23 mouse cellular contexts compared by ENCODE assay signal in the genomic region with DNA sequence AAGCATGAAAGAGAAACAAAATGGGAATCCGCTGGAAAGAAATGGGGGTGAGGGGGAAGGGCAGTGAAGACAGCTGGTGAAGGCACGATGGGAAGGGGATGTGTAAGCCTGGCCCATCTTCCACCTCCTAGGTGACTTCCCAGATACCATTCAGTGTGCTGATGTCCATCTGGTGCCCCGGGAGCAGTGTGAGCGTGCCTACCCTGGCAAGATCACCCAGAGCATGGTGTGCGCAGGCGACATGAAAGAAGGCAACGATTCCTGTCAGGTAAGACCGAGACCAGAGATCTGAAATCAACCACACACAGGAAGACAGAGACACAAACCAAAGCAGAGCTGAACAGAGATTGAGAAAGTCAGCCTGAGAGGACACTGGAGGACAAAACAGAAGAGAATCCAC. TPM values are rescaled to one million over a fixed set of nuclear protein-coding genes. Genes with fewer than 3 reads are reported as not detected.
"Had no signal": no experiment of that assay in that cellular context is flagged by ENCODE, and none has a peak within 500 bp of the region (broad histone marks: within the 10 kb centered on the region; RNA-seq: fewer than 3 reads in every experiment).

No protein-coding gene starts in this region.

- H3K4me3 ChIP-seq: neural tube, embryonic 13.5 days; neural tube, embryonic 15.5 days; stomach, embryonic 15.5 days had no signal

- H3K27me3 ChIP-seq: neural tube, embryonic 13.5 days; neural tube, embryonic 15.5 days; stomach, embryonic 15.5 days had no signal

- H3K9me3 ChIP-seq: neural tube, embryonic 13.5 days; neural tube, embryonic 15.5 days; stomach, embryonic 15.5 days had no signal

- H3K27ac ChIP-seq: neural tube, embryonic 13.5 days; neural tube, embryonic 15.5 days; stomach, embryonic 15.5 days; stomach, postnatal 0 days had no signal

- DNase-seq: retina, postnatal 1 day; right cerebral cortex, adult 18-20 months; right cerebral cortex, postnatal 14 days; right cerebral cortex, postnatal 25 days; right cerebral cortex, postnatal 4 days; spleen, adult 18-20 months; thymus, adult 18-20 months; thymus, adult 2 months; thymus, postnatal 14 days; thymus, postnatal 25 days; thymus, postnatal 36 days; thymus, postnatal 4 days had no signal

- H3K9ac ChIP-seq: neural tube, embryonic 13.5 days; neural tube, embryonic 15.5 days; stomach, embryonic 15.5 days had no signal

- H3K4me2 ChIP-seq: neural tube, embryonic 13.5 days; neural tube, embryonic 15.5 days; stomach, embryonic 15.5 days had no signal

- H3K4me1 ChIP-seq: neural tube, embryonic 13.5 days; neural tube, embryonic 15.5 days; stomach, embryonic 15.5 days had no signal

- H3K36me3 ChIP-seq: neural tube, embryonic 13.5 days; neural tube, embryonic 15.5 days; stomach, embryonic 15.5 days had no signal

RNA-seq across cellular contexts. Expression of a gene that starts 4.7 kb away (rescaled TPM):
- total RNA-seq: neutrophil, adult 5-6 weeks had no signal
- polyA plus RNA-seq: neural tube, embryonic 13.5 days; neural tube, embryonic 14.5 days; neural tube, embryonic 15.5 days; small intestine, adult 2 months; spleen, adult 2 months; stomach, embryonic 14.5 days; testis, adult 2 months had no signal

RNA-seq across cellular contexts. Expression of a gene that starts 12.8 kb away (rescaled TPM):
- total RNA-seq: neutrophil, adult 5-6 weeks had no signal
- polyA plus RNA-seq: neural tube, embryonic 13.5 days; neural tube, embryonic 14.5 days; neural tube, embryonic 15.5 days; small intestine, adult 2 months; spleen, adult 2 months; stomach, embryonic 14.5 days; stomach, embryonic 15.5 days; testis, adult 2 months; urinary bladder, adult 2 months had no signal

RNA-seq across cellular contexts. Expression of a gene that starts 17.9 kb away (rescaled TPM):
- total RNA-seq: neutrophil, adult 5-6 weeks had no signal
- polyA plus RNA-seq: neural tube, embryonic 13.5 days; neural tube, embryonic 14.5 days; neural tube, embryonic 15.5 days; small intestine, adult 2 months; spleen, adult 2 months; stomach, embryonic 14.5 days; stomach, embryonic 15.5 days; testis, adult 2 months; urinary bladder, adult 2 months had no signal

RNA-seq across cellular contexts. Expression of a gene that starts 37.3 kb away (rescaled TPM):
- total RNA-seq: neutrophil, adult 5-6 weeks had no signal
- polyA plus RNA-seq: neural tube, embryonic 13.5 days; neural tube, embryonic 14.5 days; small intestine, adult 2 months; spleen, adult 2 months; stomach, embryonic 14.5 days; testis, adult 2 months; urinary bladder, adult 2 months had no signal
